Mouse (Mus musculus) ovary, adult 18-20 months (tissue): ENCODE data around the gene Add3.
"Not testable (repeated sequence)": the region's sequence is repeated elsewhere in the genome, so short reads cannot be mapped to it uniquely, and the experiment has no call there.

Source experiments
- DNase-seq: peaks from one replicate; pipeline ENCODE4 v3.0.0; 2022; ENCODE audit warnings: low spot score, mixed read lengths

The Add3 gene

DNA sequence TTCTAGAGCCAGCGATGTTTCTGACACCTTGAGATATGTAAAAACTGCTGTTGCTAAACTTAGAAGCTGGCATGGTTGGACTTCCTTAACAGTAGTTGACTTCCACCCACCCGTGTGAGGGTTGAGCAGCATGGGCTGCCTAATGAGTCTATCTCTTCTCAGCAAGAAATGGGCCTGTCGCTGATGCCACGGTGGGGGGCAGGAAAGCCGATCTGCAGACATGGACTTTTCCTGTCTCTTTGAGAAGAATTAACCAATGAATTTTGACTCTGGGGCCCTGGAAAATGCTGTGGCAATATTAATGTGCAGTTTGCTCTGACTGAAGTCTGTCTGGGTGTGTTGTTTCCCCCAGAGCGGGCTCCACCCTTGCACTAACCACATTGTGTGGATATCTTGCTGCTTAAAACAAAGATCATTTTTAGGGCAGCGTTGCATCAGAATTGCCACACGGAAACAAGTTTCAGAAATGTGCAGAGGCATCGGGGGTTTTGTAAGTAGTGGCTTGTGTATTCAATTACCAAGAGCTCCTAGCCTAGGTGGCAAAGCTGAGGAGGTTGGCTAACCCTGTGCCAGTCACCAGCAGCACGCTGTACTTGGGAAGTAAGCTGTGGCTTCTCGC, 53.8 kb downstream of the Add3 start:
- no peak for DNase-seq

- DNase-seq, result no peak
These were observed 54.7 kb downstream of the Add3 start for GRCm38 (mm10) chr19:53194751-53195520.

GRCm38 (mm10) chr19:53196961-53197360, 56.7 kb downstream of the Add3 start:
- no peak for DNase-seq

DNA sequence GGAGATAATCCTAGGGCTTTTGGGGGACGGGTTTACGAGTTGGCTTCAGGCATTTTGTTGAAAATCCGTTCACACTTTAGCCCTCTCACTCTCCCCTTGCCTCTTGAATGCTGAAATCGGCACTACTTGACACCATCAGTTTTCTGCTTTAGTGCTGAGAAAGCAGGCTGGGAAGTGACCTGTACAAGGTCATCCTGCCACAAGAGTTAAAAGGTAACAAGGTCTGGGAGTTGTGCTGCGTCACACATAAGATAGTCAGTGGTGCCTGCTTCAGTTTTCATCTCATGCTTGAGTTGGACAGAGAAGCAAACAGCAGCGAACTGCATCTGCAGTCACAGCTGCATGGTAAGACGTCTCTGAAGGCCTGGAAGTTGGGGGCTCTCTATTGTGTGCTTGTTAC, 57.5 kb downstream of the Add3 start:
- no peak for DNase-seq

GRCm38 (mm10) chr19:53198706-53199572, 58.7 kb downstream of the Add3 start:
- DNase-seq, result no peak

- no peak for DNase-seq
These were observed 59.5 kb downstream of the Add3 start for GRCm38 (mm10) chr19:53199711-53200110.

DNA sequence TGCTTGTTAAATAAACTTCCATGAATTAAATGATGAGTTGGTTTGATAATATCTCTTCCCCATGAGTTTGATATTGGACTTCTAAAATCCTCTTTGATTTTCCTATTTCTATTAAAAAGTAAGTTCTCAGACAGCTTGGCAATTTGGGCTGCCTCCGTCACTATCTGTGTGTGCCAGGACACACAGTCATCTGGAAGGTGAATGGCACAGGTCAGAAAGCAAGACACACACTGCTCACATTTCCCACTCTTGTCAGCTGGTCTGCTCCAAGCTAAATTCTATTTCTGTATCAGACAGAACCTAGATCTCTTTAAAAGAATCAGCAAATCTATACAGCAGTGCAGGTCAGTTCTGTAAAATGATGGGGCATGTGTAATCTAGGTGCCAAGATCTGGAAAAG, 61.9 kb downstream of the Add3 start:
- no peak for DNase-seq

DNA sequence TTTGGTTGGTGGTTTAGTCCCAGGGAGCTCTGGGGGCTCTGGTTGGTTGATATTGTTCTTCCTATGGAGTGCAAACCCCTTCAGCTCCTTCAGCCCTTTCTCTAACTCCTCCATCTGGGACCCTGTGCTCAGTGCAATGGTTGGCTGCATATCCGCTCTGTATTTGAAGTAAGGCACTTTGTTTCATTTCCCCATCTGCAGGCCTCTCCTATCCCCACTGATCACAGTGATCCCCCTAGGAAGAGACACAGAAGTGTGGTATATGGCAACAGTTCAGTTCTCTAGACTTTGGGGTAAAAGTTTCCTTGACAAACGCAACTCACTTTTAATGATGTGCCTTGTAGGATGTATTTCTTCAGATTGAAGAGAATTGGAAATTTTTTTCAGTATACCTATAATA, 66.7 kb downstream of the Add3 start:
- DNase-seq, result no peak

DNA sequence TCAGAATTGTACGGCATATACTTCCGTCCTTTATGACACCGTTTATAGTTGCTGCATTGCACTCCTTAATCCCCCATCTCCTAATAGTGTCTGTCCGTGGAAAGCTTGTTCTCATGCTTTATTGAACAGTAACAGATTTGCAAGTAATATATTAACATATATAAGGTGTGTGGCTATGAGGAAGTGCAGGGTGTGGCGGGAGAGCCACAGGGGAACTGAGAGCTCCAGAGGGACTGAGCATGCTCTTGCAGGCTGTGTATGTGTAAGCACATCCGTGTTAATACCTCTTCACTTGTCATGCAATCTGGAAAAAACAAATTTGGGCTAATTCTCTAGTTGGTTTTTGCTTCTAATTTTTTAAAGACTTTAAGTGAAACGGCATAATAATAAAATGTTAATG, 68.6 kb downstream of the Add3 start:
- no peak for DNase-seq

- DNase-seq, result no peak
These were observed 70.0 kb downstream of the Add3 start for GRCm38 (mm10) chr19:53210251-53210650.

DNA sequence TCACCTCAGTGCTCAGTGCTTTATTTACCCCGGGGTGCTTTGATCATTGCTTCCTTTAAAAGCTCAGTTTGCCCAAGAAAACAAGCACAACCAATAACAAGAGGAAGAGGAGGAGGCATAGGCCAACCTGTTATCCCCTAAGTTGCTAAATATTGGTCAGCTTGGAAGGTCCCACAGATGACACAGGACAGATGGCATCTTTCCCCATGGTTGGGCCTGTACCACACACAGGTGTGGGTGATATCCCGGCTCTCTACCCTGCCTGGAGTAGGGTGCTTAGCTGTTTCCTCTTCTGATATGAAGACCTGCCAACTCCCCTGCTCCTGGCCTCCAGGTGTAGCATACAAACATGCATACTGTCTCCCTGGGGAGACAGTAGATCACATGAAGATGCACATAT, 75.1 kb downstream of the Add3 start:
- no peak for DNase-seq

DNA sequence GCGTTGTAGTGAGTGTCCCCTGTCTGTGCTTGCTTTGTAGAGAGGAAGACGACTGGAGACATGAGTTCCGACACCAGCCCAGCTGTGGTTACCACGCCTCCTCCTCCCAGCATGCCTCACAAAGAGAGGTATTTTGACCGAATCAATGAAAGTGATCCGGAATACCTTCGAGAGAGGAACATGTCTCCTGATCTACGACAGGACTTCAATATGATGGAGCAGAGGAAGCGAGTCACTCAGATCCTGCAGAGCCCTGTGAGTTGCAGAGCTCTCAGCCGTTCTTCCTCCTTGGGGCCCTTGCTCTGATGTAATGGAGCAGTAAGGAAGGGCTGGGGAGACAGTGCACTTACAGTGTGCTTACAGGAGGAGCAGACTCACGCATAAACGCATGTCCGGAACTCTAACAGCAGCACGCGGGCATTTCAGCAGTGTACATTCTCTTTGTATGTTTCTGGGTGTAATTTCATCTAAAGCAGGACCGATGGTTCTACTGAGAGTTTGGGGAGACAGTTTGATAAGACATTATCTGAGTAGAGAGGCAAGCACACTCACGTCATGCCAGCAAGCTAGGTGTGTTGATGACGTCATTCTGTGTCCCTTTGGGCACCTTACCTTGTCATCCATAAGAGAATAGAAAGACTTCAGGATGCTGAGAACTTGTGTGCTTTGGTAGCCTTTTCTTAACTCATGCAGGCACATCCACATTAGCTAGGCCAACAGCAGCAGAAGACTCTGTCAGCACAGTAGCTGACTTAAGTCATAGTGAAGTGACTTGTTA, 76.7 kb downstream of the Add3 start:
- DNase-seq, result no peak

GRCm38 (mm10) chr19:53217837-53218236, 77.6 kb downstream of the Add3 start:
- no peak for DNase-seq

GRCm38 (mm10) chr19:53219305-53219704, 79.1 kb downstream of the Add3 start:
- no peak for DNase-seq

DNA sequence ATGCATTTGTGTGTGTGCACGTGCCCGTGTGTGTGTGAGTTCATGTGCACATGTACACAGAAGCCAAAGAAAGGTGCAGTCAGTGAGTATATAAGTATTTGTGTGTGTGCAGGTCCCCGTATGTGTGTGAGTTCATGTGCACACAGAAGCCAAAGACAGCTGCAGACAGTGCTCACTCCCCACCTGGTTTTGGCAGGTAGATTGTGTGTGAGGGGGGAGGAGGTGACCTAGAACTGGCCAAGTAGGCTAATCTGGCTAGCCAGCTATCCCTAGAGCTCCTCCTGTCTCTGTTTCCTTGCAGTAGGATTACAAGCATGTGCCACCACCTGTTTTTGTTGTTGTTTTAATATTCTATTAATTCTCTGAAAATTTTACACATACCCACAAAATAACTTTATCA, 80.9 kb downstream of the Add3 start:
- DNase-seq, result no peak

GRCm38 (mm10) chr19:53225249-53226070, 85.2 kb downstream of the Add3 start:
- DNase-seq, result not testable (repeated sequence)

- peak; percentile 40 for DNase-seq
These were observed 86.4 kb downstream of the Add3 start for GRCm38 (mm10) chr19:53226651-53227050.

- no peak for DNase-seq
These were observed 88.0 kb downstream of the Add3 start for GRCm38 (mm10) chr19:53228064-53228794.

DNA sequence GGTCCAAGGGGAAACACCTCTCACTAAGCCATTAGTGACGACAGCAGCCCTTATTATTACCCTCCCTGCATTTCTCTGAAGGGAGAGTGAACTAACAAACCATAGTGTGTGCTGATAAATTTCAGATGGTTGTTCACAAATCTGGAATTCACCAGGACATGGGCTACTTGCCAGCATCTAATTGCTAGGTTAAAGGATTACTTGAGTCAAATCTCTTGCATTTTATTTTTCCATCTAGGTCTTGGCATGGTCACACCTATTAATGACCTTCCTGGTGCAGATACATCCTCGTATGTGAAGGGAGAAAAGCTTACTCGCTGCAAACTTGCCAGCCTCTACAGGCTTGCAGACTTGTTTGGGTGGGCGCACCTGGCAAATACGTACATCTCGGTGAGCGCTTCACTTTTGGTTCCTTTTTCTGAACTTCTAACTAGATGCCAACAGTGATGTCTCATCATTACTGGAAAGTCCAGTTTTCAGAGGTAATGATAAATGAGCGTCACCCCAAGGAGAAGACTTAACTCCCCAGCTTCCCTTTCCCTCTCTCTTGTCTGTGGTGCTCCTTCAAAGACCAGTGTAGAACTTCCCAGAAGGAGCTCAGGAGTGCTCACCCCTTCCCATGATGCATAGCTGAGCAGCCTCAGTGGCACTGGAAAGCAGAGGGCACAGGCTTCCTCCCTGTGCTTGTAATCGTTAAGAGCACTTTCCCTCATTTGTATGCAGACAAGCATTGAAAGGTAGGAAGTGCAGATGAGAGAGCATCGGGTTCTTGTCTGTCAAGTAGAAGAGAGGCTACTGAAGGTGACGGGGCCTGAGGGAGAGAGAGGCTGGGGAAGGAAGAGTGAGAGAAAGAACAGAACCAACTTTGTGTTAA, 90.9 kb downstream of the Add3 start:
- no peak for DNase-seq
